Mouse (Mus musculus) midbrain, embryonic 16.5 days (tissue): ENCODE measurements at regions not wholly inside any gene's neighbourhood (a gene's known extent, or its start where the extent isn't known, plus 50 kb on each side); places are given as distances from the start of the nearest gene placed in this dataset.

Experiments
- ATAC-seq: fragments of 200-750 bp; cut with Nextera tagmentation; 2 replicates; pipeline ENCODE4 v1.8.0; 2017; ENCODE audit warnings: moderate TSS enrichment
- H3K27ac ChIP-seq: fragments of 300-500 bp; sonication (generic); 2 replicates; pipeline ENCODE4 v1.5.1; 2014; ENCODE audit warnings: mild to moderate bottlenecking, low read length, mixed read lengths
- H3K27me3 ChIP-seq: fragments of 300-500 bp; sonication (generic); 2 replicates; pipeline ENCODE4 v1.6.1; 2014; ENCODE audit warnings: low read depth, low read length, mixed read lengths; ENCODE audit not compliant: control insufficient read depth, insufficient read depth
- H3K36me3 ChIP-seq: fragments of 300-500 bp; sonication (generic); 2 replicates; pipeline ENCODE4 v1.6.1; 2014; ENCODE audit warnings: mild to moderate bottlenecking, low read length, moderate library complexity, mixed read lengths; ENCODE audit not compliant: control insufficient read depth, insufficient read depth
- H3K4me1 ChIP-seq: fragments of 300-500 bp; sonication (generic); 2 replicates; pipeline ENCODE4 v1.6.1; 2014; ENCODE audit warnings: mild to moderate bottlenecking, low read length, mixed read lengths; ENCODE audit not compliant: control insufficient read depth, insufficient read depth
- H3K4me2 ChIP-seq: fragments of 300-500 bp; sonication (generic); 2 replicates; pipeline ENCODE4 v1.6.1; 2014; ENCODE audit warnings: mild to moderate bottlenecking, low read length, mixed read lengths
- H3K4me3 ChIP-seq: fragments of 300-500 bp; sonication (generic); 2 replicates; pipeline ENCODE4 v1.5.1; 2014; ENCODE audit warnings: low read depth, mild to moderate bottlenecking, low read length, moderate library complexity, mixed read lengths
- H3K9ac ChIP-seq: fragments of 300-500 bp; sonication (generic); 2 replicates; pipeline ENCODE4 v1.6.1; 2014; ENCODE audit warnings: low read depth, low read length, mixed read lengths
- H3K9me3 ChIP-seq: fragments of 300-500 bp; sonication (generic); replicated peaks from 2 replicates; pipeline ENCODE4 v1.6.1; 2014; ENCODE audit warnings: mild to moderate bottlenecking, low read length, mixed read lengths; ENCODE audit not compliant: control insufficient read depth, poor library complexity, severe bottlenecking
- WGBS: fragments of 180-500 bp; shearing (Covaris S2); extraction: QIAGEN DNeasy Blood & Tissue Kit; methylation state at CpG from one replicate; pipeline ENCODE4 v1.1.7; 2014; 5-methylcytosine and 5-hydroxymethylcytosine counted together

GRCm38 (mm10) chr9:46795446-46795845 is 203.1 kb upstream of the Gm4791 start:
- Histone ChIP-seq H3K27ac (no peak overlapping the region), H3K4me1 (no peaks in the 10 kb centered on the region), H3K4me2 (no peak overlapping the region), H3K36me3 (no peaks in the 10 kb centered on the region), H3K27me3 (no peaks in the 10 kb centered on the region), H3K9me3 (no peaks in the 10 kb centered on the region), H3K4me3 (no peak overlapping the region), H3K9ac (no peak overlapping the region)
- 60% methylated on average over 11 of the region's 11 CpGs for WGBS
- ATAC-seq = no peak

GRCm38 (mm10) chr9:46789036-46789435 is 209.5 kb upstream of the Gm4791 start:
- Histone ChIP-seq H3K4me1 (no peaks in the 10 kb centered on the region), H3K4me2 (no peak overlapping the region), H3K4me3 (no peak overlapping the region), H3K9me3 (no peaks in the 10 kb centered on the region), H3K36me3 (no peaks in the 10 kb centered on the region), H3K27me3 (no peaks in the 10 kb centered on the region), H3K9ac (no peak overlapping the region), H3K27ac (no peak overlapping the region)
- ATAC-seq = no peak
- 75% methylated on average over 10 of the region's 10 CpGs for WGBS

- no peaks in the 10 kb centered on the region for H3K4me1 ChIP-seq
- no peak overlapping the region for H3K4me2 ChIP-seq
- no peaks in the 10 kb centered on the region for H3K9me3 ChIP-seq
- WGBS = 84% methylated on average over 5 of the region's 5 CpGs
- H3K4me3 ChIP-seq = no peak overlapping the region
- H3K36me3 ChIP-seq = no peaks in the 10 kb centered on the region
- no peak overlapping the region for H3K27ac ChIP-seq
- no peaks in the 10 kb centered on the region for H3K27me3 ChIP-seq
- H3K9ac ChIP-seq = no peak overlapping the region
- no peak for ATAC-seq
Observed at GRCm38 (mm10) chr9:46788456-46788855, 210.1 kb upstream of the Gm4791 start.

- no peak overlapping the region for H3K4me3 ChIP-seq
- no peak overlapping the region for H3K9ac ChIP-seq
- no peak overlapping the region for H3K4me2 ChIP-seq
- H3K4me1 ChIP-seq = no peaks in the 10 kb centered on the region
- H3K27ac ChIP-seq = no peak overlapping the region
- WGBS = 68% methylated on average over 17 of the region's 17 CpGs
- no peaks in the 10 kb centered on the region for H3K36me3 ChIP-seq
- no peaks in the 10 kb centered on the region for H3K27me3 ChIP-seq
- no peaks in the 10 kb centered on the region for H3K9me3 ChIP-seq
- no peak for ATAC-seq
Observed at GRCm38 (mm10) chr9:46784355-46784975, 214.1 kb upstream of the Gm4791 start.

- no peaks in the 10 kb centered on the region for H3K9me3 ChIP-seq
- H3K36me3 ChIP-seq = no peaks in the 10 kb centered on the region
- no peak overlapping the region for H3K4me3 ChIP-seq
- H3K27me3 ChIP-seq = no peaks in the 10 kb centered on the region
- ATAC-seq = no peak
- H3K9ac ChIP-seq = no peak overlapping the region
- H3K4me2 ChIP-seq = no peak overlapping the region
- H3K4me1 ChIP-seq = no peaks in the 10 kb centered on the region
- no peak overlapping the region for H3K27ac ChIP-seq
- 78% methylated on average over 12 of the region's 12 CpGs for WGBS
Observed at GRCm38 (mm10) chr9:46783597-46784354, 214.8 kb upstream of the Gm4791 start.

GRCm38 (mm10) chr9:46781681-46782080 is 216.9 kb upstream of the Gm4791 start:
- Histone ChIP-seq H3K4me1 (no peaks in the 10 kb centered on the region), H3K4me3 (no peak overlapping the region), H3K9ac (no peak overlapping the region), H3K9me3 (no peaks in the 10 kb centered on the region), H3K27me3 (no peaks in the 10 kb centered on the region), H3K4me2 (no peak overlapping the region), H3K36me3 (no peaks in the 10 kb centered on the region), H3K27ac (no peak overlapping the region)
- ATAC-seq = no peak
- 88% methylated on average over 8 of the region's 8 CpGs for whole genome bisulfite sequencing

GRCm38 (mm10) chr9:46778769-46779168 is 219.8 kb upstream of the Gm4791 start:
- no peak for ATAC-seq
- WGBS = 90% methylated on average over 6 of the region's 6 CpGs
- no peak overlapping the region for H3K27ac ChIP-seq

GRCm38 (mm10) chr9:46774821-46775220 is 223.7 kb upstream of the Gm4791 start:
- Histone ChIP-seq H3K4me3 (no peak overlapping the region), H3K9ac (no peak overlapping the region), H3K27me3 (no peaks in the 10 kb centered on the region), H3K27ac (no peak overlapping the region), H3K36me3 (no peaks in the 10 kb centered on the region), H3K4me2 (no peak overlapping the region), H3K9me3 (no peaks in the 10 kb centered on the region), H3K4me1 (no peaks in the 10 kb centered on the region; the same call in 1 of the 2 replicates)
- ATAC-seq = no peak
- 68% methylated on average over 2 of the region's 2 CpGs for WGBS

More at GRCm38 (mm10) chr9:46778769-46779168, 219.8 kb upstream of the Gm4791 start:
- Histone ChIP-seq H3K9me3 (no peaks in the 10 kb centered on the region), H3K27me3 (no peaks in the 10 kb centered on the region), H3K36me3 (no peaks in the 10 kb centered on the region), H3K4me3 (no peak overlapping the region), H3K4me1 (no peaks in the 10 kb centered on the region), H3K4me2 (no peak overlapping the region), H3K9ac (no peak overlapping the region)

- no peaks in the 10 kb centered on the region; the same call in 1 of the 2 replicates for H3K9me3 ChIP-seq
- no peak for ATAC-seq
- H3K27ac ChIP-seq = no peak overlapping the region
- 88% methylated on average over 4 of the region's 4 CpGs for WGBS
- no peak overlapping the region for H3K4me2 ChIP-seq
- no peak overlapping the region for H3K9ac ChIP-seq
- no peaks in the 10 kb centered on the region for H3K36me3 ChIP-seq
- no peaks in the 10 kb centered on the region for H3K4me1 ChIP-seq
- no peaks in the 10 kb centered on the region for H3K27me3 ChIP-seq
- H3K4me3 ChIP-seq = no peak overlapping the region
Observed at GRCm38 (mm10) chr9:46760247-46760646, 238.3 kb upstream of the Gm4791 start.
